Mouse (Mus musculus): Measurements from ENCODE around the gene Mycl.

DNA sequence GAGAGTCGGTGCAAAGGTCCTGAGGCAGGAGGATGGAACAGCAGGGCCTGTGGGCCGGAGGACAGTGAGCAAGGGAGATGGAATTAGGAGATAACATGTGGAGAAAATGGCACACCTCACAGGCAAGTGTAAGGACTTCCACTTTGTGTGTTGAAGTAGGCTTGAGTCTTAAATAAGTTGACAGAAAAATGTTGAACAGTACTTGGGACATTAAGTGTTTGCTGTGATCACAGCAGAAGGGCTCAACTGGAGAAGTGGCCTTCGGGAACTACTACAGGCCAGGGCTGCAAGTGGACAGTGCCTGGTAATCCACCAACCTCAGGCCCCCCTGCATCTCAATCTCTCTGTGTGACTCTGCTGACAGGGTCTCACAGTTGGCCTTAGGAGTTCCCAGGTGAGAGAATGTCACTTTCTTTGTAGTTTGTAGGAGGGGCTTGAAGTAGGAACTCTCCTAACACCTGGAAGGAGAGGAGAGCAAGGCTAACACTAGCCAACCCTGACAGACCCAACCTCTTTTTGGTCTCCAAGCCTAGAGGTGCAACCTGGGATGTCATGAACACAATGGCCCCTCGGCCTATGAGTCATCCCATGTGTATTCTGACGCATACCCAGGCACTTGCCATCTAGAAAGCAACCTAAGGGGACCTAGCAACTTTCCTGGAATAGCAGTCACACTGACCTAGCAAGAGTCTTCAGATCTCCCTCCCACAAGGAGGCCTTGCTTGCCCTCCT, 40.6 kb upstream of the Mycl start:
- TF ChIP-seq CTCF (IDR thresholded peaks at IDR 0.05; ENCODE audit: insufficient read depth, low read length) (no peak), POLR2A (IDR thresholded peaks at IDR 0.05; ENCODE audit: borderline replicate concordance, extremely low read depth, low read depth, low read length) (no peak)

All from lung, adult 2 months (tissue).